Mouse (Mus musculus): ENCODE results near the gene Rps28. TPM values are rescaled to one million over a fixed set of nuclear protein-coding genes. Genes with fewer than 3 reads are reported as not detected.
"Not testable (repeated sequence)": the region's sequence is repeated elsewhere in the genome, so short reads cannot be mapped to it uniquely, and the experiment has no call there.

Rps28 gene
- total RNA-seq (2021): 1,000 to 10,000 TPM; 1,671 to 1,675 TPM
- long read RNA-seq, experiment 1, transcript Rps28-205 (4 exons, 382 nt): major isoform, 467 of 717 reads
- long read RNA-seq, experiment 1, transcript Rps28-201 (4 exons, 392 nt): minor isoform, 197 of 717 reads
- long read RNA-seq, experiment 1, transcript Rps28-204 (3 exons, 372 nt): minor isoform, 14 of 717 reads
- long read RNA-seq, experiment 1, partial matches to known transcripts: 31 of 717 reads
- long read RNA-seq, experiment 1, other reads (novel, unspliced or antisense): 8 of 717 reads
- long read RNA-seq, experiment 2, transcript Rps28-205 (4 exons, 382 nt): major isoform, 363 of 521 reads
- long read RNA-seq, experiment 2, transcript Rps28-201 (4 exons, 392 nt): minor isoform, 146 of 521 reads
- long read RNA-seq, experiment 2, partial matches to known transcripts: 3 of 521 reads
- long read RNA-seq, experiment 2, other reads (novel, unspliced or antisense): 5 of 521 reads

GRCm38 (mm10) chr17:33824084-33824996, at the start of gene Rps28, which contains the start of gene Ndufa7:
Rps28 (minus strand) TSS chr17:33824562.
Ndufa7 (plus strand) TSS chr17:33824572.
- DNase-seq: peak; percentile 98

- not testable (repeated sequence) for DNase-seq
These were observed 49.2 kb upstream of the Rps28 start, which contains the start of gene Gm7029 for GRCm38 (mm10) chr17:33873537-33873936. Gm7029 (plus strand) TSS chr17:33873837.

- peak; percentile 67 for DNase-seq
These were observed 41.1 kb upstream of the Rps28 start for GRCm38 (mm10) chr17:33865330-33866030.

- no peak for DNase-seq
These were observed 33.5 kb upstream of the Rps28 start for GRCm38 (mm10) chr17:33857816-33858215.

GRCm38 (mm10) chr17:33851331-33851730, 27.0 kb upstream of the Rps28 start:
- DNase-seq: no peak

GRCm38 (mm10) chr17:33848139-33848538, 23.8 kb upstream of the Rps28 start:
- no peak for DNase-seq

- no peak for DNase-seq
These were observed 19.8 kb upstream of the Rps28 start for GRCm38 (mm10) chr17:33844196-33844595.

- DNase-seq: peak; percentile 93
These were observed 18.8 kb upstream of the Rps28 start, which contains the start of gene Cd320 for GRCm38 (mm10) chr17:33842966-33843795. Cd320 (plus strand) TSS chr17:33843091.

- DNase-seq: peak; percentile 41
These were observed 5.2 kb upstream of the Rps28 start for GRCm38 (mm10) chr17:33829561-33829960.

- peak; percentile 88 for DNase-seq
These were observed 4.5 kb upstream of the Rps28 start for GRCm38 (mm10) chr17:33828892-33829291.

- peak; percentile 85 for DNase-seq
These were observed 2.5 kb upstream of the Rps28 start for GRCm38 (mm10) chr17:33826850-33827249.

- peak; percentile 18 for DNase-seq
These were observed 1.1 kb upstream of the Rps28 start for GRCm38 (mm10) chr17:33825462-33825861.

- DNase-seq: not testable (repeated sequence)
These were observed 602 bp upstream of the Rps28 start for GRCm38 (mm10) chr17:33824997-33825330.

GRCm38 (mm10) chr17:33823171-33823570, 1.2 kb downstream of the Rps28 start:
- DNase-seq: not testable (repeated sequence)

- no peak for DNase-seq
These were observed 1.9 kb downstream of the Rps28 start for GRCm38 (mm10) chr17:33822436-33822959.

- DNase-seq: no peak
These were observed 6.3 kb downstream of the Rps28 start for GRCm38 (mm10) chr17:33817969-33818643.

GRCm38 (mm10) chr17:33817184-33817968, 7.0 kb downstream of the Rps28 start:
- DNase-seq: peak; percentile 94

GRCm38 (mm10) chr17:33816612-33817011, 7.8 kb downstream of the Rps28 start:
- DNase-seq: no peak

- no peak for DNase-seq
These were observed 9.0 kb downstream of the Rps28 start for GRCm38 (mm10) chr17:33815399-33815798.
